Mouse (Mus musculus) monocyte, adult 5-6 weeks (primary cell): ENCODE measurements around the gene Def8. TPM values are rescaled to one million over a fixed set of nuclear protein-coding genes. Genes with fewer than 3 reads are reported as not detected.
"Not testable (repeated sequence)": the region's sequence is repeated elsewhere in the genome, so short reads cannot be mapped to it uniquely, and the experiment has no call there.

ENCODE experiments used
- ATAC-seq: fragments of 153-309, 156-312 bp; replicated peaks from 2 replicates; pipeline ENCODE4 v1.8.0; 2017; ENCODE audit warnings: mild to moderate bottlenecking; ENCODE audit not compliant: low TSS enrichment, insufficient number of reproducible peaks, severe bottlenecking, poor library complexity, low FRiP score
- total RNA-seq: library from RNA; stranded (forward); fragments of 200-1000, 200-491, 200-594 nt; gene quantifications from 3 replicates; pipeline ENCODE4 v1.2.3, GENCODE M21; 2017

Def8 gene
- total RNA-seq, 1 experiment from 2014 or later = 9.7 TPM

- ATAC-seq = peak; percentile 42; the same call in 1 of the 2 replicates
Measured at GRCm38 (mm10) chr8:123411246-123411645, 12.1 kb upstream of the Def8 start, which contains the start of gene Tubb3. Tubb3 (plus strand) TSS chr8:123411424.

- ATAC-seq = no peak
Measured at GRCm38 (mm10) chr8:123411781-123412327, 11.5 kb upstream of the Def8 start.

- ATAC-seq = peak; percentile 58
Measured at GRCm38 (mm10) chr8:123412560-123413170, 10.7 kb upstream of the Def8 start.

GRCm38 (mm10) chr8:123414255-123414654 lies 9.1 kb upstream of the Def8 start:
- ATAC-seq = no peak

- not testable (repeated sequence) for ATAC-seq
Measured at GRCm38 (mm10) chr8:123414997-123415696, 8.2 kb upstream of the Def8 start.

GRCm38 (mm10) chr8:123415967-123416943 lies 7.1 kb upstream of the Def8 start:
- ATAC-seq = no peak

GRCm38 (mm10) chr8:123416944-123417555 lies 6.3 kb upstream of the Def8 start:
- no peak for ATAC-seq

- no peak for ATAC-seq
Measured at GRCm38 (mm10) chr8:123419711-123420110, 3.6 kb upstream of the Def8 start.

- no peak for ATAC-seq
Measured at GRCm38 (mm10) chr8:123420525-123421281, 2.6 kb upstream of the Def8 start.

GRCm38 (mm10) chr8:123421325-123421724 lies 2.0 kb upstream of the Def8 start:
- ATAC-seq = no peak

GRCm38 (mm10) chr8:123422056-123422780 lies 1.1 kb upstream of the Def8 start:
- ATAC-seq = peak; percentile 71

- ATAC-seq = no peak
Measured at GRCm38 (mm10) chr8:123422781-123423159, 557 bp upstream of the Def8 start.

- ATAC-seq = no peak
Measured at GRCm38 (mm10) chr8:123426511-123427509, 3.5 kb downstream of the Def8 start.

- no peak for ATAC-seq
Measured at GRCm38 (mm10) chr8:123427639-123428275, 4.4 kb downstream of the Def8 start.

GRCm38 (mm10) chr8:123428343-123428893 lies 5.1 kb downstream of the Def8 start:
- no peak for ATAC-seq
